Mouse (Mus musculus) kidney, adult 9 months (tissue): ENCODE measurements around the gene Icosl.
"Not testable (repeated sequence)": the region's sequence is repeated elsewhere in the genome, so short reads cannot be mapped to it uniquely, and the experiment has no call there.

Source experiments
- DNase-seq: peaks from one replicate; pipeline ENCODE4 v3.0.0; 2022

Icosl gene

GRCm38 (mm10) chr10:78124137-78124536 lies 55.0 kb downstream of the Icosl start:
- DNase-seq = not testable (repeated sequence)

GRCm38 (mm10) chr10:78125061-78125460 lies 56.0 kb downstream of the Icosl start:
- DNase-seq = not testable (repeated sequence)

GRCm38 (mm10) chr10:78126311-78126710 lies 57.2 kb downstream of the Icosl start:
- no peak for DNase-seq

GRCm38 (mm10) chr10:78127046-78127870 lies 58.2 kb downstream of the Icosl start:
- DNase-seq = peak; percentile 67

- DNase-seq = peak; percentile 89
These were observed 58.8 kb downstream of the Icosl start for GRCm38 (mm10) chr10:78127931-78128330.

- DNase-seq = no peak
These were observed 59.5 kb downstream of the Icosl start for GRCm38 (mm10) chr10:78128647-78129046.

- peak; percentile 57 for DNase-seq
These were observed 60.3 kb downstream of the Icosl start for GRCm38 (mm10) chr10:78129423-78129822.

GRCm38 (mm10) chr10:78129998-78130397 lies 60.9 kb downstream of the Icosl start:
- no peak for DNase-seq
